Mouse (Mus musculus): ENCODE data around the gene Rnf114. TPM values are rescaled to one million over a fixed set of nuclear protein-coding genes. Genes with fewer than 3 reads are reported as not detected.
A peak's percentile ranks its signal among the peaks of the same experiment; 100 is the strongest.

The Rnf114 gene
- total and polyA plus RNA-seq, 2 experiments from 2014 or later: 63.6 to 102 TPM

GRCm38 (mm10) chr2:167559413-167559812 lies 67.0 kb downstream of the Rnf114 start:
- TF ChIP-seq CTCF (IDR thresholded peaks at IDR 0.05; ENCODE audit: low read depth) (no peak), EP300 (IDR thresholded peaks at IDR 0.05; ENCODE audit: low read depth) (no peak)
- peak overlapping the region; percentile 49; the same call in 1 of the 2 replicates for H3K9ac ChIP-seq (replicated peaks; ENCODE audit: low read depth, low read length)
- H3K27me3 ChIP-seq (ENCODE audit: control insufficient read depth, insufficient read depth, low read length): peaks cover 6% of the 10 kb centered on the region; the same call in 1 of the 2 replicates
- peak overlapping the region; percentile 40 for H3K4me2 ChIP-seq (ENCODE audit: low read depth, low read length)
- ATAC-seq (ENCODE audit: insufficient read depth, low read depth) (0 out of 2 replicates have a peak, but pooled peaks have one; percentile 22), DNase-seq (ENCODE audit: low spot score) (no peak)
- H3K36me3 ChIP-seq (replicated peaks; ENCODE audit: control insufficient read depth, insufficient read depth, low read length): no peaks in the 10 kb centered on the region
- H3K4me3 ChIP-seq (ENCODE audit: low read depth, low read length): 0 out of 2 replicates have a peak overlapping the region, but pooled peaks have one; percentile 12
- no peak overlapping the region for H3K27ac ChIP-seq (ENCODE audit: low read depth)
- 17% methylated on average over 27 of the region's 27 CpGs for WGBS
- no peaks in the 10 kb centered on the region for H3K9me3 ChIP-seq (replicated peaks; ENCODE audit: control insufficient read depth, low read length)
- peaks cover 13% of the 10 kb centered on the region for H3K4me1 ChIP-seq (ENCODE audit: control insufficient read depth, insufficient read depth)

- Histone ChIP-seq H3K9ac (replicated peaks; ENCODE audit: low read depth, low read length) (no peak overlapping the region), H3K36me3 (replicated peaks; ENCODE audit: control insufficient read depth, insufficient read depth, low read length) (no peaks in the 10 kb centered on the region), H3K27ac (ENCODE audit: low read depth) (no peak overlapping the region), H3K4me2 (ENCODE audit: low read depth, low read length) (no peak overlapping the region), H3K27me3 (ENCODE audit: control insufficient read depth, insufficient read depth, low read length) (peaks cover 6% of the 10 kb centered on the region; the same call in 1 of the 2 replicates), H3K4me1 (ENCODE audit: control insufficient read depth, insufficient read depth) (peaks cover 13% of the 10 kb centered on the region), H3K9me3 (replicated peaks; ENCODE audit: control insufficient read depth, low read length) (no peaks in the 10 kb centered on the region), H3K4me3 (ENCODE audit: low read depth, low read length) (no peak overlapping the region)
- TF ChIP-seq EP300 (IDR thresholded peaks at IDR 0.05; ENCODE audit: low read depth) (no peak), CTCF (IDR thresholded peaks at IDR 0.05; ENCODE audit: low read depth) (no peak)
- ATAC-seq (ENCODE audit: insufficient read depth, low read depth) (peak; percentile 22; the same call in 1 of the 2 replicates), DNase-seq (ENCODE audit: low spot score) (peak; percentile 50)
- WGBS: 21% methylated on average over 8 of the region's 8 CpGs
Observed at GRCm38 (mm10) chr2:167562101-167562500, 69.7 kb downstream of the Rnf114 start.

- H3K4me3 ChIP-seq (ENCODE audit: low read depth, low read length): no peak overlapping the region
- H3K4me1 ChIP-seq (ENCODE audit: control insufficient read depth, insufficient read depth): peaks cover 13% of the 10 kb centered on the region
- H3K4me2 ChIP-seq (ENCODE audit: low read depth, low read length): no peak overlapping the region
- no peak overlapping the region for H3K27ac ChIP-seq (ENCODE audit: low read depth)
- H3K36me3 ChIP-seq (replicated peaks; ENCODE audit: control insufficient read depth, insufficient read depth, low read length): no peaks in the 10 kb centered on the region
- H3K27me3 ChIP-seq (ENCODE audit: control insufficient read depth, insufficient read depth, low read length): peaks cover 6% of the 10 kb centered on the region; the same call in 1 of the 2 replicates
- no peak overlapping the region for H3K9ac ChIP-seq (replicated peaks; ENCODE audit: low read depth, low read length)
- ATAC-seq (ENCODE audit: insufficient read depth, low read depth) (no peak), DNase-seq (ENCODE audit: low spot score) (no peak)
- H3K9me3 ChIP-seq (replicated peaks; ENCODE audit: control insufficient read depth, low read length): no peaks in the 10 kb centered on the region
- 81% methylated on average over 5 of the region's 5 CpGs for WGBS
- TF ChIP-seq CTCF (IDR thresholded peaks at IDR 0.05; ENCODE audit: low read depth) (no peak), EP300 (IDR thresholded peaks at IDR 0.05; ENCODE audit: low read depth) (no peak)
Observed at GRCm38 (mm10) chr2:167563035-167563434, 70.6 kb downstream of the Rnf114 start.

GRCm38 (mm10) chr2:167563703-167564102 lies 71.3 kb downstream of the Rnf114 start:
- WGBS: 48% methylated on average over 12 of the region's 12 CpGs
- Histone ChIP-seq H3K27me3 (ENCODE audit: control insufficient read depth, insufficient read depth, low read length) (peaks cover 6% of the 10 kb centered on the region; the same call in 1 of the 2 replicates), H3K9ac (replicated peaks; ENCODE audit: low read depth, low read length) (no peak overlapping the region), H3K9me3 (replicated peaks; ENCODE audit: control insufficient read depth, low read length) (no peaks in the 10 kb centered on the region), H3K36me3 (replicated peaks; ENCODE audit: control insufficient read depth, insufficient read depth, low read length) (no peaks in the 10 kb centered on the region), H3K4me1 (ENCODE audit: control insufficient read depth, insufficient read depth) (peaks cover 13% of the 10 kb centered on the region), H3K4me2 (ENCODE audit: low read depth, low read length) (no peak overlapping the region), H3K27ac (ENCODE audit: low read depth) (no peak overlapping the region), H3K4me3 (ENCODE audit: low read depth, low read length) (no peak overlapping the region)
- ATAC-seq (ENCODE audit: insufficient read depth, low read depth) (no peak), DNase-seq (ENCODE audit: low spot score) (peak; percentile 4)
- no peak for TF ChIP-seq CTCF (IDR thresholded peaks at IDR 0.05; ENCODE audit: low read depth)
- no peak for TF ChIP-seq EP300 (IDR thresholded peaks at IDR 0.05; ENCODE audit: low read depth)

GRCm38 (mm10) chr2:167564551-167565311 lies 72.3 kb downstream of the Rnf114 start:
- Histone ChIP-seq H3K4me1 (ENCODE audit: control insufficient read depth, insufficient read depth) (peaks cover 8% of the 10 kb centered on the region; the same call in 1 of the 2 replicates), H3K27ac (ENCODE audit: low read depth) (0 out of 2 replicates have a peak overlapping the region, but pooled peaks have one; percentile 63), H3K9ac (replicated peaks; ENCODE audit: low read depth, low read length) (no peak overlapping the region), H3K9me3 (replicated peaks; ENCODE audit: control insufficient read depth, low read length) (no peaks in the 10 kb centered on the region), H3K4me2 (ENCODE audit: low read depth, low read length) (no peak overlapping the region), H3K27me3 (ENCODE audit: control insufficient read depth, insufficient read depth, low read length) (peaks cover 5% of the 10 kb centered on the region; the same call in 1 of the 2 replicates), H3K4me3 (ENCODE audit: low read depth, low read length) (no peak overlapping the region), H3K36me3 (replicated peaks; ENCODE audit: control insufficient read depth, insufficient read depth, low read length) (no peaks in the 10 kb centered on the region)
- DNase-seq (ENCODE audit: low spot score): no peak
- TF ChIP-seq EP300 (IDR thresholded peaks at IDR 0.05; ENCODE audit: low read depth): no peak
- TF ChIP-seq CTCF (IDR thresholded peaks at IDR 0.05; ENCODE audit: low read depth): no peak
- 84% methylated on average over 13 of the region's 13 CpGs for WGBS
- ATAC-seq (ENCODE audit: insufficient read depth, low read depth): no peak
